Mouse (Mus musculus): Measurements from ENCODE around the gene Cldn22. TPM values are rescaled to one million over a fixed set of nuclear protein-coding genes. Genes with fewer than 3 reads are reported as not detected.

Cldn22 gene
- total RNA-seq, 2 experiments from 2014 or later: 0.31 TPM

- TF ChIP-seq CTCF (IDR thresholded peaks at IDR 0.05): no peak
- intact Hi-C loops (cut with DNase I): no loop called here
- no peak for DNase-seq
These were observed 22.9 kb downstream of the Cldn22 start for GRCm38 (mm10) chr8:47847161-47847560.

DNA sequence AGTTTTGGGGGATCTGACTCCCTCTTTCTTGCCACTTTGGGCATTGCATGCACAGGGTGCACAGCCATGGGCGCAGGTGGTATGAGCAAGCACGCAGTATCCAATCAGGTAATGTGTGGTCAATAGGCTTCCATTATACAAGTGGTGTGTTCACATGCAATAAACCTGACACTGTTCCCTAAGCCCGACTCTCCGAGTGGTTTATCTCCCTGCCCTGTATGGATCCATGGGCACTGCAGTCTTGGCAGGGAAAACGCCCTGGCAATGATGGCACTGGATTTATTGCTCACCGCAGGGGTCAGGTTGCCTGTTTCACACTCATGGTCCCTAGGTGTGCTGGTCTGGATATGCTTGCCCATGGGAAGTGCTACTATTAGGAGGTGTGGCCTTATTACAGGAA lies 23.6 kb downstream of the Cldn22 start:
- DNase-seq: no peak
- intact Hi-C loops (cut with DNase I): no loop called here
- no peak for TF ChIP-seq CTCF (IDR thresholded peaks at IDR 0.05)
- no peak overlapping the region for H3K4me3 ChIP-seq
- H3K27ac ChIP-seq: no peak overlapping the region

More at GRCm38 (mm10) chr8:47847161-47847560, 22.9 kb downstream of the Cldn22 start:
- H3K27ac ChIP-seq: no peak overlapping the region
- H3K4me3 ChIP-seq: no peak overlapping the region

DNA sequence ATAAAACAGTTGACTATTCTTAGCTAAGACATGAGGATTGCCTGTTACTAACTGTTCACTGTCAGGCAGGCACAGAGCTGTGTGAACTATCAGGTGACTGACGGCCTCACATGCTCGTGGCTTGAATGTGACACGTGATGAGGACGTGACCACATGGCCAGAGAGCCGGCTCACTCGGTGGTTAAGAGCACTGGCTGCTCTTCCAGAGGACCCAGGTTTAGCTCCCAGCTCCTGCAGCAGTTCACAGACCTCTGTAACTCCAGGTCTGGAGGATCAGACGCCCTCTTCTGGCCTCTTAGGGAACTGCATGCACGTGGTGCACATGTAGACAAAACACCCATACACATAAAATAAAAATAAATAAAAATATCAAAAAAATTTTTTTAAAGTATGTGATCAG lies 25.6 kb downstream of the Cldn22 start:
- TF ChIP-seq CTCF (IDR thresholded peaks at IDR 0.05): peak; percentile 59
- no peak for DNase-seq
- no peak overlapping the region for H3K4me3 ChIP-seq
- intact Hi-C loops (cut with DNase I): loop anchor here (5.0 kb wide), 1 partner anchor 108 kb away; no protein-coding TSS in a partner anchor
- H3K27ac ChIP-seq: no peak overlapping the region

- peak; percentile 76 for DNase-seq
- intact Hi-C loops (cut with DNase I): loop anchor here (5.0 kb wide), 1 partner anchor 110 kb away; no protein-coding TSS in a partner anchor
- Histone ChIP-seq H3K27ac (peak overlapping the region; percentile 78), H3K4me3 (peak overlapping the region; percentile 68)
- no peak for TF ChIP-seq CTCF (IDR thresholded peaks at IDR 0.05)
These were observed 27.7 kb downstream of the Cldn22 start for GRCm38 (mm10) chr8:47851824-47852502.

GRCm38 (mm10) chr8:47852737-47853136 lies 28.5 kb downstream of the Cldn22 start:
- no peak for DNase-seq
- Histone ChIP-seq H3K27ac (peak overlapping the region; percentile 78; the same call in 1 of the 2 replicates), H3K4me3 (peak overlapping the region; percentile 68)
- intact Hi-C loops (cut with DNase I): loop anchor here (5.0 kb wide), 1 partner anchor 110 kb away; no protein-coding TSS in a partner anchor
- TF ChIP-seq CTCF (IDR thresholded peaks at IDR 0.05): no peak

- no peak for TF ChIP-seq CTCF (IDR thresholded peaks at IDR 0.05)
- Histone ChIP-seq H3K27ac (peak overlapping the region; percentile 12; the same call in 1 of the 2 replicates), H3K4me3 (no peak overlapping the region)
- intact Hi-C loops (cut with DNase I): loop anchor here (5.0 kb wide), 1 partner anchor 111 kb away; no protein-coding TSS in a partner anchor
- DNase-seq: no peak
These were observed 29.1 kb downstream of the Cldn22 start for GRCm38 (mm10) chr8:47853356-47853755.

- TF ChIP-seq CTCF (IDR thresholded peaks at IDR 0.05): no peak
- H3K4me3 ChIP-seq: no peak overlapping the region
- intact Hi-C loops (cut with DNase I): no loop called here
- no peak for DNase-seq
- H3K27ac ChIP-seq: no peak overlapping the region
These were observed 35.0 kb downstream of the Cldn22 start for GRCm38 (mm10) chr8:47859259-47859658.

DNA sequence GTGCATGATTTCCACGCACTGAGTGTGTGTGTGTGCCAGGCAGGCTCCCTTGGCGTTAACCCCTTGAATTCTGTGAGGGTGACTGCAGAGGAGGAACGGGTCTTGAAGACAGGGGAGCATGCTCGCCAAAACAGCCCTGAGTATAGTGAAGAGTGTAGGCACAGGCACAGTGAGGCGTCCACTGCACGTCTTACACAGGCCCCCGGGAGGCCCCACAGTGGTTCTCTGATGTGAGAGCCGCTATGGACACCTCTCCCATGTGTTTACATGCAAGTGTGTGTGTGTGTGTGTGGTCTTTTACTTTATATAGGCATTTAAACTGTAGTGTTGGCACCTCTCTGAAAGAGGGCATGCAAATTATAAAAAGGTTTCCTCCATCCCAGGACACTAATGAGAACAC lies 42.3 kb downstream of the Cldn22 start:
- no peak for DNase-seq
- Histone ChIP-seq H3K27ac (no peak overlapping the region), H3K4me3 (no peak overlapping the region)
- intact Hi-C loops (cut with DNase I): no loop called here
- TF ChIP-seq CTCF (IDR thresholded peaks at IDR 0.05): no peak

- peak; percentile 86 for DNase-seq
- Histone ChIP-seq H3K4me3 (no peak overlapping the region), H3K27ac (no peak overlapping the region)
- TF ChIP-seq CTCF (IDR thresholded peaks at IDR 0.05): peak; percentile 99
- intact Hi-C loops (cut with DNase I): loop anchor here (1.0 kb wide), 1 partner anchor 149 kb away; no protein-coding TSS in a partner anchor
These were observed 42.8 kb downstream of the Cldn22 start for GRCm38 (mm10) chr8:47867067-47867466.

GRCm38 (mm10) chr8:47872361-47873107 lies 48.3 kb downstream of the Cldn22 start:
- intact Hi-C loops (cut with DNase I): loop anchor here (1.0 to 5.0 kb wide), 2 partner anchors 80 to 144 kb away; no protein-coding TSS in a partner anchor
- Histone ChIP-seq H3K27ac (no peak overlapping the region), H3K4me3 (no peak overlapping the region)
- peak; percentile 100 for TF ChIP-seq CTCF (IDR thresholded peaks at IDR 0.05)
- DNase-seq: peak; percentile 51

DNA sequence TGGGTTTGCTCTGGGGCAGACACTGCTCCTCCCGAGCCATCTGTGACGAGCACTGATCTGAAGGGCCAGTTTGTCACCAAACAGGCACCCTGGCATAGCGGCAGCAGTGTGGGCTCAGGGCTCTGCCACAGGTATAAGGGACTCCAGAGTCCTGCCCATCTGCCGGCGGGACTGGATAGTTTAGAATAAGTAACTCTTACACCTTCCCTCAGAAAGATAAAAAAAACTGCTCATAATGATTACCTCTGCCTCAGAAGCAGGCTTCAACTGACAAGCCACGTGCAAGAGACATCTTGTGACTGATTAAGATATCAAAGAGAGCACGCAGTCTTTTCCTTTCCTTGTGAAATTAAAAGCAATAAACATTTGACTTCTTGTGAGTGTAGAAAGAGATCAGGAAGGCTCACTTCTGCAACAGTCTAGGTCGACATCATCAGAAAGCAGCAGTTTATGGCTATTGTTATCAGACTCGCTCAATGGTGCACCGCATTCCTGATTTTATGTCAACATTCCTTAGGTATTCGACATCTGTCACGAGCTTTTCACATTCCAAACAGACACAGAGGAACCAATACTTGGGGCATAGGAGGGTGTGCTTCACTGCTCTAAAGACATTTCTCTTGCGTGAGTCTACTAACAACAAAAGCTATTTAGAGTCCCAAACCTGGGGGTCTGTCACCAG lies 50.4 kb downstream of the Cldn22 start:
- no peak for TF ChIP-seq CTCF (IDR thresholded peaks at IDR 0.05)
- intact Hi-C loops (cut with DNase I): loop anchor here (5.0 kb wide), 1 partner anchor 78 kb away; no protein-coding TSS in a partner anchor
- DNase-seq: no peak
- H3K27ac ChIP-seq: no peak overlapping the region
- H3K4me3 ChIP-seq: no peak overlapping the region

Other genes with a start within 250 kb of the Cldn22 start
- gene Ing2, start 148.9 kb upstream of the Cldn22 start, total RNA-seq (2021): 10 to 100 TPM; 14.0 to 18.0 TPM
- gene Cdkn2aip, start 110.5 kb upstream of the Cldn22 start, total RNA-seq (2021): 1 to 10 TPM; 5.0 to 5.2 TPM
- not detected for gene Cldn24, start 2.3 kb upstream of the Cldn22 start, total RNA-seq (2021)
- 1 to 10 TPM; 5.0 to 8.3 TPM for gene Wwc2, start 166.4 kb downstream of the Cldn22 start, total RNA-seq (2021)